Mouse (Mus musculus): ENCODE results near the gene Ccl5.
A peak's percentile ranks its signal among the peaks of the same experiment; 100 is the strongest.

Ccl5 gene

GRCm38 (mm10) chr11:83538705-83539314, 8.5 kb upstream of the Ccl5 start:
- DNase-seq (ENCODE audit: low spot score in 2 of 2): no peak

DNA sequence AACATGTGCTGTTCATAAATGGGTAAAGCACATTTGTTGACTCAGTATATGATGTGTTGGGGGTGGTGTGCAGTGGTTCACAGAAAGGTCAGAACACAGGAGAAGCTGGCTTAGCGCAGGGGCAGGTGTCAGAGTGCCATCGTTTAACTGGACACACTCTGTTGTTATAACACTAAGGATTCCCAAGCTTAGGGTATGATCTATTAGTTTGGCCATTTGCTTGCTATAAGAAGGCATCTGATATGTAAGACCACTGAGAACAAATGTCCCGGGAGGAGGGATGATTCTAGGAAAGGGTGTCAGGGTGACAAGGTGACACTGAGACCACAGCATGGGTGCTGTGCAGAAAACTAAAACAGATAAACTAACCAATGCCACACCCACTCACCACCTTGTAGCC, 6.5 kb upstream of the Ccl5 start:
- no peak for DNase-seq (ENCODE audit: low spot score in 2 of 2)

- peak; percentile 33 to 78 for DNase-seq (ENCODE audit: low spot score in 2 of 2)
These were observed 4.5 kb upstream of the Ccl5 start for GRCm38 (mm10) chr11:83534609-83535423.

GRCm38 (mm10) chr11:83534143-83534542, 3.8 kb upstream of the Ccl5 start:
- no peak for DNase-seq (ENCODE audit: low spot score in 2 of 2)

- DNase-seq (ENCODE audit: low spot score in 2 of 2): no peak
These were observed 2.9 kb upstream of the Ccl5 start for GRCm38 (mm10) chr11:83533192-83533591.

DNA sequence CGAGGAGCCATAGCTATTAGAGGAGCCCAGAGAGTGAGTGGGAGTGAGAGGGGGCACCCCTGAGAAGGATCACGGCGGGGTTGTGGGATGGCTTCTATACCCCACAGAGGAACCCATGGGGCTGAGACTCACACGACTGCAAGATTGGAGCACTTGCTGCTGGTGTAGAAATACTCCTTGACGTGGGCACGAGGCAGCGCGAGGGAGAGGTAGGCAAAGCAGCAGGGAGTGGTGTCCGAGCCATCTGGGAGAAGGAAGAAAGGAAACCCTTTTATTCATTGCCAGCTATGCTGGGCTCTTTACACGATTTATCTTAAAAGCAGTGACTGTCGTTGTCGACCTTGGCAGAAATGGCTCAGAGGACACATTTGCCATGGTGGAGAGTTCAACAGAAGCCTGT, 1.3 kb downstream of the Ccl5 start:
- no peak for DNase-seq (ENCODE audit: low spot score in 2 of 2)

DNA sequence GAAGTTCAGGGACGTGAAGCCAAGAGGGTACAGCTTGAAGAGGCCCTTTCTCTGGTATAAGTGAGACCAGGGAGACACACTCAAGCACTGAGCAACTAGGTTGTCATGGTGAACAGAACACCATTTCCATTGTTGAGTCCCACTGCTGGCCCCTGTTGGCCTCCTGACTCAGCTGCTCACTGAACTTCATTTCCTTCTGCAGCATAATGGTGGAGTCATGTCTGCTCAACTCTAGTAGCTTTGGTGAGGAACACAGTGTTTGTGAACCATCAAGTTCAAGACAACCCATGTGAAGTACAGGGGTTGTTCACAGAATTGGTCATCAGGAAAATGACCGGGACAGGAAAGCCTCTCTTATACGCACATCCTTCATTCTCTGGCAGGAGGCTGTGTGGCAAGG, 8.2 kb downstream of the Ccl5 start, which contains the start of gene Heatr9:
TSS of gene Heatr9 (minus strand) at position 101 of the 400 bp plus-strand sequence.
- DNase-seq (ENCODE audit: low spot score in 2 of 2): no peak

GRCm38 (mm10) chr11:83518371-83518770, 11.9 kb downstream of the Ccl5 start:
- no peak for DNase-seq (ENCODE audit: low spot score in 2 of 2)

DNA sequence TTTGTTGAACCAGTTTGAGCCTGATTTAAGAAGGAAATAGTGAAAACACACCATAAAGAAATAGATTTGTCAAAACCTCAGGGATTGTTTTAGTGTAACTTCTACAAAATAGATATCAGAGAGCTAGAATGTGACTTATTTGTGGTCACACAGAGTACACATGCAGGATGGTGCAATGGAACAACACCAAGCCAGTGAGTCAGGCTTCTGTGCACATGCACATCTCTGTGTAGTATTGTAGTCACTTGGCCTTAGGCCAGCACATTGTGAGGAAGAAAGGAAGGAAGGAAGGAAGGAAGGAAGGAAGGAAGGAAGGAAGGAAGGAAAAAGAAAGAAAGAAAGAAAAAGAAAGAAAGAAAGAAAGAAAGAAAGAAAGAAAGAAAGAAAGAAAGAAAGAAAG, 13.2 kb downstream of the Ccl5 start:
- DNase-seq (ENCODE audit: low spot score in 2 of 2): no peak

DNA sequence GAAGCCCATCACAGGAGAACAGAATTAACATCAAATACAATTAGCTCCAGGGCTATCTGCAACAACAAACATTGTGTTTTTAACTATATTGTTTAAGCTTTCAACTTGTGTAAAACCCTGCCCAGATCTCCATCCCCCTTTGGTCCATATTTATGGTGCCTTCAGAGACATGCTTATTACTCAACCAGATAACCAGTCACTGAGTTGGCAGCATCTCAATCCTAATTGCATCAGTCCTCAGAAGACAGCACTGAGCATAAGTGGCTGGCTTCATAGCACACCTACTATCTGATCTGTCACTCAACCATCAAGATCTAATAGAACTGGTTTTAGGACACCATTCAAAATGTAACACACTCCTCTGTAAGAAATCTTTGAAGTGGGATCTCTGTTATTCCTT, 20.8 kb downstream of the Ccl5 start:
- DNase-seq (ENCODE audit: low spot score in 2 of 2): no peak

GRCm38 (mm10) chr11:83504308-83504707, 26.0 kb downstream of the Ccl5 start:
- DNase-seq (ENCODE audit: low spot score in 2 of 2): no peak

DNA sequence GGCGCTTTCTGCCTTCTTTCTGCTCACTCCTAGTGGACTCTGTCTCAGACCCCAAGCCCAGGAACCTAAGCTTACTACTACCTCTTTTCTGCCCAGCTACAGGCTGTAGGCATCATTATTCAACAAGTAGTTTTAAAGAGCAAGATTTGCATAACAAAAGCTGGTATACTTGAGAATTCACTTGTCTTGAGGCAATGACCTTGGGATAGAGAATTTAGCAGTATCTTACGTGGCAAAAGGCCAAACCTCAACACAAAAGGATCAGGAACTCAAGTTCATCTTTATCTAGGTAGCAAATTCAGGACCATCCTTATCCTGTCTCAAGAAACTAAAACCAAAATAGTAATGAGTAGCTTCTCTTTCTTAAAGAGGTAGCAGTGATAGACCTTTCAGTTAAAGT, 34.7 kb downstream of the Ccl5 start:
- no peak for DNase-seq (ENCODE audit: low spot score in 2 of 2)

- no peak for DNase-seq (ENCODE audit: low spot score in 2 of 2)
These were observed 38.8 kb downstream of the Ccl5 start for GRCm38 (mm10) chr11:83491488-83491887.

Data from urinary bladder, postnatal 36 days (tissue).